Mouse (Mus musculus) embryonic stem cell, embryonic (primary cell): Measurements from ENCODE around the gene Crtap.

Experiments used
- CTCF ChIA-PET, 4 experiments: fragments of 300-600 bp in 2 of 4; fragments of 350-600 bp in 2 of 4; sonication (Branson Sonifier 250); formaldehyde crosslinking; loops; one replicate each; lab custom pipeline; 2022; ENCODE audit warnings: inconsistent platforms in 2 of 4; lab: Charles Lee
- POLR2A ChIA-PET, 4 experiments: fragments of 300-600 bp in 2 of 4; fragments of 350-600 bp in 2 of 4; sonication (Branson Sonifier 250); formaldehyde crosslinking; loops; one replicate each; lab custom pipeline; 2022; ENCODE audit warnings: antibody characterized with exemption in 4 of 4, inconsistent platforms in 1 of 4; lab: Charles Lee

The Crtap gene

DNA sequence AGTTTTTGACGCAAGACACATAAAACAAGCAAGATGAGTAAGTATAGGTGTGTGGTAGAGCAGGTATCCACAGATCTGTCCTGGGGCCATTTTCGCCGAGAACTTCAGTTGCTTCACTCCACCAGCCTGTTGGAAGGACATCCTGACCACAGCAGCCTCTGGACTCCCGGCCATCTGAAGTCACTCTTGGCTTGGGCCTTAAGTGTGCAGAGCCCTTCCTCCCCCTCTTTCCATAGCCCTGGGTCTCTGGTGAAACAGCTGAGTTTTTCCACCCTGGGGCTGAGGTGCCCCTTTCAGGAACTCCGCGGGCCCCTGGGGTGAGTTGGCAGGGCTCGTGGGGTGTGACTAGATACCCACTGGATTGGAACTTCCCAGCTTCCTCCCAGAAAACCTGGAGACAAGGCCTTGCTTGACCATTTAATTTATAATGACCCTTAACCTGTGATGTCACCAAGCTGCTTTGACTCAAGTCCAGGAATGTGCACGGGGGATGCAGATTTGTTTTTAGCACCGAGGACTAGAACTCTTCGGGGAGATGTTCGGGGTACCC is 19.9 kb upstream of the Crtap start:
- POLR2A ChIA-PET: interaction anchor here in 2 of 4 experiments (0.7 to 5.3 kb wide), 8 partner anchors 10 to 787 kb away, joined by 3 to 19 read pairs (median 4); partner anchors contain the start of genes Crtap (in 1 of the 2), Glb1 (in 1 of the 2) and Tmppe (in 1 of the 2)
- CTCF ChIA-PET: interaction anchor here in 1 of 4 experiments (0.6 kb wide), 1 partner anchor 25 kb away, joined by 4 read pairs; no protein-coding TSS in a partner anchor

DNA sequence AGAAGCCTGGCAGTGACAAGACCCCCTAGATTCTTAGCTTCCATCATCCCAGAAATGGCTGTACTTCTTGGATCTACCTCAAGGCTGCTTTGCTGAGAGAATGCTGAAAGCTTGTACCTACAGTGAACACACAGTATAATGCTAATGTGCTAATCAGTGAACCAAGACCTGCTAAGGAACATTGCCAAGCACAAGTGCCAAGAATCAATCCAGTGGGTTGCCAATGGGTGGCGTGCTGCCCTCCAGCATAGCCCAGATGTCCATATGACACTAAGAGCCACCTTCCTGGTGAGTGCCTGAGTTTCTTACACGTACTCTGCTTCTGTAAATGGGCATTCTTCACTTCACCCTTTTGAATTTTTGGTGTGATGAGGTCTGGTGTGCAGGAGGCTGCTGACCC is 17.2 kb upstream of the Crtap start:
- CTCF ChIA-PET: interaction anchor here (0.7 to 4.3 kb wide), 5 partner anchors 7 to 302 kb away, joined by 3 to 30 read pairs (median 8); no protein-coding TSS in a partner anchor
- POLR2A ChIA-PET: interaction anchor here in 2 of 4 experiments (0.7 to 9.5 kb wide), 14 partner anchors 8 to 48 kb away, joined by 3 to 109 read pairs (median 4); partner anchors contain the start of gene Crtap (in 2 of the 2)

DNA sequence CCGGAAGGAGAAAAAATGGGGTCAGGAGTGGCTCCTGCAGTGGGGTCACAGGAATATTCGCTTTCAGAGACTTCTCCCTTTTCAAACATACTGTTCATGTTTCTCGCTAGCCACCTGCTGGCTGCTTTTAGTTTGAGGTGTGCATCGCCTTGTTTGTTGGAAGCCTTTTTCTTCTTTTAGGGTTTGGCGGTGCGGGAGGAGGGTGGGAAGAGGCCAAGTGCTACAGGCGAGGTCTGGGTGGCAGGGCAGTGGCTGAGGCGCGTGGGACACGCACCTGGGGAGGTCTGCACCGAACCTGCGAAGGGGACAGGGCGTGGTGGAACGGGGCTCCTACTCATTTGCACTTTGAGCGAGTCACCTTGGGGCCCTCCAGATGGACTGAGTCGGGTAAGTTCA is 11.2 kb upstream of the Crtap start:
- ChIA-PET POLR2A (interaction anchor here (0.6 to 9.5 kb wide), 14 partner anchors 8 to 471 kb away, joined by 3 to 109 read pairs (median 12); partner anchors contain the start of genes Crtap (in 3 of the 4), Cnot10 (in 1 of the 4) and Ubp1 (in 1 of the 4)), CTCF (interaction anchor here in 3 of 4 experiments (0.7 to 2.2 kb wide), 6 partner anchors 12 to 95 kb away, joined by 3 to 12 read pairs (median 4); no protein-coding TSS in a partner anchor)

DNA sequence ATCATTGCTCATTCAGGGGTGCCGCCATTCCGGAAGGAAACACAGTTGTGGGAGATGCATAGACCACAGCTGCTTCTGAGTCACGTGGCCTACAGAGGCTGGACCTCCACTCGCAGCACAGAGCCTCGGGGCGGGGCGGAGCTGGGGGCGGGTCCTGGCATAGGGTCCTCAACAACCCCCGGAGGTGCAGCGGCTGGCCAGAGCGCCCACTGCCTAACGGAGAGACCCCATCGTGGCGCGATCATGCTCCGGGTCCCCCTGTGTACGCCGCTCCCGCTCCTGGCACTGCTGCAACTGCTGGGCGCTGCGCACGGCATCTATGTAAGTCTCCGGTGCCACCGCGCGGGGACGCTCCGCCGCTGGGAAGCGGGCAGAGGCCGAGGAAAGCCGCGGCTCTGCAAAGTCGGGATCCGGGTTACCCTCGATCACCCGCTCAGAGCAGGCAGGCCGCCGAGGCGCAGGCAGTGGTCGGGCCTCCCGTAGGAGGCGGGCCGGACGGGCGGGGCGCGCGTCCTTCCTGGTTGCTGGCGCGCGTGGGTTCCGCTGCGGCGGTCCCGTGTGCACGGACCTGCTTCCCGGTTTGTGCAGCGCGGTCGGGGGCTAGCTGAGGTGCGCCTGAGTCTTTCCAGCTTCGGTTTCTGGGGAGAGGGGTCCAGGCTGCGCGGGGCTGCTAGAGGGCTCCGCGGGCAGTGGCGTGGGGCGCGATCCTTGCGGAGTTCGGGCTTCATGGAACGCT is 10.6 kb upstream of the Crtap start, which contains the start of the genes Glb1 and Tmppe:
TSS of gene Glb1 (plus strand) at position 128 of the 736 bp plus-strand sequence.
TSS of gene Tmppe (plus strand) at position 157 of the 736 bp plus-strand sequence.
- CTCF ChIA-PET: interaction anchor here in 3 of 4 experiments (0.5 to 2.2 kb wide), 15 partner anchors 11 to 399 kb away, joined by 3 to 12 read pairs (median 3); partner anchors contain the start of genes Cmtm6 (in 1 of the 3) and Crtap (in 1 of the 3)

DNA sequence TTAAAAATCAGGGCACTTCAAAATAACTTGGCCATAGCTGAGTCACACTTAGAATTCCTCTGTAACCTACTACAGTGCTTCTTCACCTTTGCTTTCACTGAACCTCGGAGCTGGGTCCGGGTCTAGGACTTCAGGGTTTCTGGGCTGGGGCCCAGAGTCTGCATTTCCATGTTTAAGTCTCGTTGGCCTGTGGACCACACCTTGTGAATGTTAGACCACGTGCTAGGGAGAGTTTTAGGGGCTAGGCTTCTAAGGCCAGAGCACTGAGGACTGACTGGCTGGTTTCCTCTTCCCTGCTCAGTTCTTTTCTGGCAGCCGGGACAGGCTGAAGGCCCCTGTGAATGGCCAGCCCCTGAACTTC is 10.1 kb upstream of the Crtap start:
- ChIA-PET CTCF (interaction anchor here (0.5 to 2.2 kb wide), 13 partner anchors 10 to 398 kb away, joined by 3 to 12 read pairs (median 3); partner anchors contain the start of genes Cmtm6 (in 1 of the 4) and Crtap (in 1 of the 4)), POLR2A (interaction anchor here (0.6 to 9.5 kb wide), 30 partner anchors 8 to 470 kb away, joined by 3 to 109 read pairs (median 4); partner anchors contain the start of genes Crtap (in 3 of the 4), Cnot10 (in 2 of the 4), Fbxl2 (in 1 of the 4) and Ubp1 (in 1 of the 4))

More for the DNA sequence above, 10.6 kb upstream of the Crtap start, which contains the start of the genes Glb1 and Tmppe:
- POLR2A ChIA-PET: interaction anchor here (0.6 to 9.5 kb wide), 32 partner anchors 9 to 470 kb away, joined by 3 to 109 read pairs (median 4); partner anchors contain the start of genes Crtap (in 3 of the 4), Cnot10 (in 2 of the 4), Fbxl2 (in 1 of the 4) and Ubp1 (in 1 of the 4)

DNA sequence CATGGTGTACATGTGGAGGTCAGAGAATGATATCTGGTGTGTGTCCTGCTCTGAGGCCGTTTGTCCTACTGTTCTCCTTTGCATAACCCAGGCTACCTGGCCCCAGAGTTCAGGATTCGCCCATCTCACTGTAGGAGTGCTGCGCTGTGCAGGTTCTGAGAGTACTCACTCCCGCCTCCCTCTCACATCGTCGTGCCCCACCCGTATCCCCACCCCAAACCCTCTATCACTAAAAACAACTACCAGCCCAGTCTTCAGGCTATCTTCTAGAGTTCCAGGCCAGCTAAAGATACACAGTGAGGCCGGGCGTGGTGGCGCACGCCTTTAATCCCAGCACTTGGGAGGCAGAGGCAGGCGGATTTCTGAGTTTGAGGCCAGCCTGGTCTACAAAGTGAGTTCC is 9.2 kb upstream of the Crtap start:
- ChIA-PET CTCF (interaction anchor here in 1 of 4 experiments (0.7 to 0.8 kb wide), 2 partner anchors 18 to 97 kb away, joined by 3 to 4 read pairs; no protein-coding TSS in a partner anchor), POLR2A (interaction anchor here in 3 of 4 experiments (0.6 to 9.5 kb wide), 23 partner anchors 7 to 706 kb away, joined by 3 to 109 read pairs (median 4); partner anchors contain the start of genes Crtap (in 2 of the 3), Cnot10 (in 1 of the 3) and Ubp1 (in 1 of the 3))

DNA sequence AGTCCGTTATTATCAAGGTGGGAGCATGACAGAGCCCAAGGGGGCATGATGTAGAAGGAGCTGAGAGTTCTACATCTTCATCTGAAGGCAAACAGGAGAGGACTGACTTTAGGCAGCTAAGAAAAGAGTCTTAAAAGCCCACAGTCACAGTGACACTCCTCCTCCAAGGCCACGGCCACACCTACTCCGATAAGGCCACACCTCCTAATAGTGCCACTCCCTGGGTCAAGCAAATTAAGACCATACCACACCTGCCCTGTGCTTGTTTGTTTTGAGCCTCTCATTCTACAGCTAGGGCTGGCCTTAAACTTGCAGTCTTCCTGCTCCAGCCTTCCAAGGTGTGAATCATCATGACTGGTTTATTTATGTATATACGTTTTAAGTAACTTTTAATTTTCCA is 4.8 kb upstream of the Crtap start:
- POLR2A ChIA-PET: interaction anchor here (0.5 to 8.7 kb wide), 38 partner anchors 8 to 586 kb away, joined by 3 to 109 read pairs (median 4); partner anchors contain the start of genes Cnot10 (in 2 of the 4), C130032M10Rik (in 1 of the 4), Fbxl2 (in 1 of the 4) and Glb1 (in 1 of the 4)
- CTCF ChIA-PET: interaction anchor here in 3 of 4 experiments (0.6 to 1.6 kb wide), 6 partner anchors 13 to 77 kb away, joined by 3 to 5 read pairs (median 3); no protein-coding TSS in a partner anchor

DNA sequence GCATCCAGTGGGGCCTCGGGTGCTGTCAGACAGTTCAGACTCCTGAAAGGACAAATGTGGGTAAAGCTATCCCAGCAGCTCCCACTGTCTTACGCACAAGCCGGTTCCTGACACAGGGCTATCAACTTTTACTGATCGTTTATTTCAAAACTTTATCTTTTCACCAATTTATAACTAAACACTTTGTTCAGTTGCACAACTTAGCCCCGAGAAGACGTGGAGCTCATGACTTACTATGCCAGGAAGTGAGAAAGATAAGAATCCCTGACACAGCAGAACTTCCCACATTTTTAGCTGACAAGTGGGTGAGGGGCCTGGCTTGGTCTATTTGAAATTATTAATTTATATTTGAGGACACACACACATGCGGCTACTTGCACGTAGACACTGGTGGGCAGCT is 4.2 kb upstream of the Crtap start:
- ChIA-PET CTCF (interaction anchor here in 3 of 4 experiments (0.6 to 1.6 kb wide), 6 partner anchors 13 to 186 kb away, joined by 3 to 6 read pairs (median 4); no protein-coding TSS in a partner anchor), POLR2A (interaction anchor here (0.6 to 8.7 kb wide), 43 partner anchors 9 to 1091 kb away, joined by 3 to 109 read pairs (median 4); partner anchors contain the start of genes C130032M10Rik (in 1 of the 4), Cnot10 (in 1 of the 4), Fbxl2 (in 1 of the 4) and Glb1 (in 1 of the 4))

DNA sequence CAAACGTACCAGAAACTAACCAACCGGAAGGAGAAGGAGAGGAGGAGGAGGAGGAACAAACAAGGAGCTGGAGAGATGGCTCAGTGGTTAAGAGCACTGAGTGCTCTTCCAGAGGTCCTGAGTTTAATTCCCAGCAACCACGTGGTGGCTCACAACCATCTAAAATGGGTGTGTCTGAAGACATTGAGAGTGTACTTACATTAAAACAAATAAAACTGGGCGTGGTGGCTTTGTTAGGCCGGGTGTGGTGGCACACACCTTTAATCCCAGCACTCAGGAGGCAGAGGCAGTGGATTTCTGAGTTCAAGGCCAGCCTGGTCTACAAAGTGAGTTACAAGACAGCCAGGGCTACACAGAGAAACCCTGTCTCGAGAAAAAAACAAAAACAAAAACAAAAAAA is 3.7 kb upstream of the Crtap start:
- CTCF ChIA-PET: interaction anchor here in 2 of 4 experiments (1.4 to 1.6 kb wide), 3 partner anchors 12 to 76 kb away, joined by 3 to 5 read pairs (median 3); no protein-coding TSS in a partner anchor
- POLR2A ChIA-PET: interaction anchor here in 3 of 4 experiments (0.6 to 8.7 kb wide), 33 partner anchors 9 to 1090 kb away, joined by 3 to 109 read pairs (median 4); partner anchors contain the start of genes Cnot10 (in 1 of the 3), Glb1 (in 1 of the 3), Tmppe (in 1 of the 3) and Trim71 (in 1 of the 3)

DNA sequence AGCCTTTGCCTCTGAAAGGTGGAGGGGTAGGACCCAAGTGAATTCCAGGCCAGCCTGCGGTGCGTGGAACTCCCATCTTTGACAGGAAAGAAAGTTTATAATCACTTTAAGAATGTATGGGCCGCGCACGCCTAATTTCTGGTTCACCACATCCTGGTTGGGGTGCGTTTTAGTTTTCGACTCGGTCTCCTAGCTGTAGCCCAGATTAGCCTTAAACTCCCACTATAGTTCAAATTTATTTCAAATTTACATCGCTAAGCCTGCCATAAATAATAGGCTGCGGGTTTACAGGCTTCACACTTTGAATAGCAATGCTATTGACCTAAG is 237 bp upstream of the Crtap start:
- CTCF ChIA-PET: interaction anchor here in 3 of 4 experiments (0.6 to 1.7 kb wide), 4 partner anchors 10 to 188 kb away, joined by 3 to 5 read pairs (median 4); partner anchors contain the start of genes Glb1 (in 1 of the 3) and Tmppe (in 1 of the 3)
- POLR2A ChIA-PET: interaction anchor here (0.6 to 8.7 kb wide), 18 partner anchors 10 to 920 kb away, joined by 3 to 109 read pairs (median 4); partner anchors contain the start of genes Glb1 (in 3 of the 4), Tmppe (in 3 of the 4), Cnot10 (in 1 of the 4) and Ubp1 (in 1 of the 4)

DNA sequence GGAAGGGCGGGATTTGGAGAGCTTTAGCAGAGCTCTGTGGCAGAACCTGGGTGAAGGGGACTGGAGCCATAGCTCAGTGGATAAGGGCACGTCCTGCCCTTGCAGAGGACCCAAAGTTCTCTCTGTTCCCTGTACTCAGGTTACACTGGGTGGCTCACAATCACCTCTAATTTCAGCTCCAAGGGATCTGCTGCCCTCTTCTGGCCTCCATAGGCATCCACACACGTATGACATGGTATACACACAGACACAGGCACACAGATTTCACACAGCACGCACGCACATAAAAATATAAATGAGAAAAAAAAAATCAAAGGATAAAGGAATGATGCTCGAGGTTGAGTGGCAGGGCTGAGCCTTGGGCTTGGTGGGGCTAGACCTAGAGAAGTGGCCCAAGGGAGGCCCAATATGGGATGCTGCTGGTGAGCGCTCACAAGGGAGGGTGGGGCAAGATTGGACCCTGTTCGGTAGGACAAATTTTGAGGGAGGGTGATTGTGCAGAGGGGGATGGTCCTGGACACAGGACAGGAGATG is 1.0 kb downstream of the Crtap start:
- CTCF ChIA-PET: interaction anchor here (0.5 to 2.1 kb wide), 11 partner anchors 9 to 699 kb away, joined by 3 to 12 read pairs (median 4); partner anchors contain the start of genes Glb1 (in 1 of the 4) and Tmppe (in 1 of the 4)
- POLR2A ChIA-PET: interaction anchor here (0.6 to 8.7 kb wide), 23 partner anchors 11 to 459 kb away, joined by 3 to 109 read pairs (median 4); partner anchors contain the start of genes Glb1 (in 4 of the 4), Tmppe (in 4 of the 4) and Fbxl2 (in 1 of the 4)

DNA sequence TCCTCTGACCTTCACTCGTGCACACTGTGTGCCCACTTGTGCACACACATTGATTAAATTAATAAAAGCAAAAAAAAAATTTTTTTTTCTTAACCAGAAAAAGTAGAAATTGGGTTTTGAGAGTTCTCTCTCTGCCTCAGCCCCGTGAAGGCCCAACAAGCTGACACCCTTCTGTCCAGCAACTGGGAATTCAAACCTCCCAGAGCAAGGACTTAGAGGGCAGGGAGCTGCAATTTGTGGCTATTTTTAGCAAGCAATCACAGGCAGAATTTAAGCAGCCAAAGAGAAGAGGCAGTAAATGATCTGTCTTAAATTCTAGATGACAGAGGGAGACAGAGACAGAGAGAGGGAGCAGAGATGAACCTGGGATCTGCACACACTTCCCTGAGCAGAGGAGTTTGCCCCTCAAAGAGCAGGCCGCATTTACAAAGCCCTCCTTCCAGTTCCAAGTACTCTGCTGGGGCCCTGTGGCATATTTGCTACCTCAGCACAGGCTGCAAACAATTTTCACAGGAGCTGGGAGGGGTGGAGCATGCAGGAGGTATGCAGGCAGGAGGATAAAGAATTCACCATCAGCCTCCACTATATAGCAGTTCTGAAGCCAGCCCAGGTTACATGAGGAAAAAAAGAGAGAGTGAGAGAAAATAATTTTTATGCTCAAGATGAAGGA is 1.6 kb downstream of the Crtap start:
- ChIA-PET CTCF (interaction anchor here in 3 of 4 experiments (0.5 to 2.1 kb wide), 9 partner anchors 9 to 700 kb away, joined by 3 to 12 read pairs (median 4); partner anchors contain the start of genes Glb1 (in 1 of the 3) and Tmppe (in 1 of the 3)), POLR2A (interaction anchor here (0.8 to 8.7 kb wide), 14 partner anchors 12 to 459 kb away, joined by 3 to 109 read pairs (median 6); partner anchors contain the start of genes Glb1 (in 4 of the 4), Tmppe (in 4 of the 4) and Fbxl2 (in 1 of the 4))

DNA sequence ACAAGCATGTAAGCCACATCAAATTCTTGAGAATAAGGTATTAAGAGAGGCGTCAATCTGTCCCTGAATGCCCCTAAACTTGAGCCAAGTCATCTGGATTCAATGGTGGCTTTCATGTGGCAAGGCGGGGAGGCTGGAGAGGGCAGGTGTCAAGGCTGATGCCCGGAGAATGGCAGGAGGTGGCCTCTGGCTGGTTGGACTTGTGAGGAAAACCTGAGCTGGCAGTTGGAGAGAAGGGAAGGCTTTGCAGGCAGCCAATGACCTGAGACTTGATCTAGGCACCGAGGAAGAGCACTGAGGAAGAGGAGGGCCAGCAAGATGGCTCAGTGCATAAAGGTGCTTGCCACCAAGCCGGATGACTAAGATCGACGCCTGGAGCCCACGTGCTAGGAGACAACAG is 2.2 kb downstream of the Crtap start:
- CTCF ChIA-PET: interaction anchor here in 1 of 4 experiments (1.6 to 2.1 kb wide), 2 partner anchors 8 to 13 kb away, joined by 4 to 12 read pairs; partner anchors contain the start of genes Glb1 and Tmppe
- POLR2A ChIA-PET: interaction anchor here in 2 of 4 experiments (2.1 to 8.7 kb wide), 4 partner anchors 12 to 113 kb away, joined by 6 to 109 read pairs (median 24); partner anchors contain the start of genes Glb1 (in 2 of the 2) and Tmppe (in 2 of the 2)

DNA sequence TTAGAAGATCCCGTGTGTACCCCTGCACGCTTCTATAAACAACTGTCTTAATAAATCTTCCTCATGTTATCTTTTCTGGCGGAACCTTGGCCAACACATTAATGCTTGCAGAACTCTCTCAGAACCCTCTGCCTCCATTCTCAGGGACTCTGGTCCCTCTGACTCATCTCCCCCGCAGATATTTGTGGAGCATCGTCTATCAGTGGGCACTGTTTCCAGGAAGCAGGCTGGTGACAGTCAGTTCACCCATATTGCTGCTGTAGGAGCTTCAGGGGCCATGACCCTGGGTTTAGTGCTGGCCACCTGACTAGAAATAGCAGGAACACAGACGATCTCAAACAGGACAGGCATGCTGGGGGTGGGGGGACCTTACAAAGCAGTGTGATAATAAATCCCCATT is 3.4 kb downstream of the Crtap start:
- ChIA-PET CTCF (interaction anchor here in 1 of 4 experiments (0.6 kb wide), 1 partner anchor 182 kb away, joined by 3 read pairs; no protein-coding TSS in a partner anchor), POLR2A (interaction anchor here in 1 of 4 experiments (2.5 to 4.7 kb wide), 2 partner anchors 8 to 19 kb away, joined by 8 to 24 read pairs; no protein-coding TSS in a partner anchor)

DNA sequence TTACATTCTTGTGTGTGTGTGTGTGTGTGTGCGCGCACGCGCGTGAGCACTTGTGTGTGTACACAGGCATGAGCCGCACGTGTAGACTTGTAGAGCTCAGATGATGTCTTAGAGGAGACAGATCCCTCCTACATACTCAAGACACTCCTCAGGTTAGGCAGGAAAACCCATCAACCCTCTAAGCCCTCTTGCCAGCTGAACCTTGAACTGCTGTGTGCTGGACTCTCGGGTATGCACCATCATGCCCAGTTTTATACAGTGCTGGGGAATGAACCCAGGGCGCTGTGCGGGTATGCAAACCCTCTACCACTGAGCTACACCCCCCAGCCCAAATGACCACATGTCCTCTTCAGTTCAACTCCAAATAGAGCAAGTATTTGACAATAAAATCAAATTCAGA is 5.3 kb downstream of the Crtap start:
- POLR2A ChIA-PET: interaction anchor here in 3 of 4 experiments (0.5 to 4.7 kb wide), 14 partner anchors 10 to 299 kb away, joined by 3 to 24 read pairs (median 4); partner anchors contain the start of genes Glb1 (in 2 of the 3) and Tmppe (in 1 of the 3)
- CTCF ChIA-PET: interaction anchor here (0.5 to 1.5 kb wide), 9 partner anchors 13 to 1157 kb away, joined by 3 to 7 read pairs (median 3); no protein-coding TSS in a partner anchor
